Mouse (Mus musculus) myocyte (in vitro differentiated cells): ENCODE measurements at regions not wholly inside any gene's neighbourhood (a gene's known extent, or its start where the extent isn't known, plus 50 kb on each side); places are given as distances from the start of the nearest gene placed in this dataset.

Experiments used
- E2F4 ChIP-seq: IDR thresholded peaks from one replicate; pipeline ENCODE4 v1.6.1; 2011; ENCODE audit warnings: mild to moderate bottlenecking, control low read depth, moderate library complexity; ENCODE audit not compliant: insufficient read depth
- MAX ChIP-seq: IDR thresholded peaks from one replicate; pipeline ENCODE4 v1.6.1; 2011; ENCODE audit warnings: low read depth, mild to moderate bottlenecking, control low read depth
- MYOG ChIP-seq, 3 experiments: IDR thresholded peaks; one replicate each; pipeline ENCODE4 v1.6.1; 2011; ENCODE audit warnings: control low read depth in 2 of 3, low read depth in 2 of 3, mild to moderate bottlenecking in 2 of 3; ENCODE audit not compliant: insufficient read length in 2 of 3, control insufficient read depth in 1 of 3, insufficient read depth in 1 of 3
- POLR2A ChIP-seq: IDR thresholded peaks from one replicate; pipeline ENCODE4 v1.6.1; 2011; ENCODE audit warnings: low read depth, mild to moderate bottlenecking, control low read depth, moderate library complexity; ENCODE audit not compliant: insufficient read length
- REST ChIP-seq: IDR thresholded peaks from one replicate; pipeline ENCODE4 v1.6.1; 2011; ENCODE audit warnings: mild to moderate bottlenecking, control low read depth, moderate library complexity; ENCODE audit not compliant: insufficient read depth, insufficient read length

DNA sequence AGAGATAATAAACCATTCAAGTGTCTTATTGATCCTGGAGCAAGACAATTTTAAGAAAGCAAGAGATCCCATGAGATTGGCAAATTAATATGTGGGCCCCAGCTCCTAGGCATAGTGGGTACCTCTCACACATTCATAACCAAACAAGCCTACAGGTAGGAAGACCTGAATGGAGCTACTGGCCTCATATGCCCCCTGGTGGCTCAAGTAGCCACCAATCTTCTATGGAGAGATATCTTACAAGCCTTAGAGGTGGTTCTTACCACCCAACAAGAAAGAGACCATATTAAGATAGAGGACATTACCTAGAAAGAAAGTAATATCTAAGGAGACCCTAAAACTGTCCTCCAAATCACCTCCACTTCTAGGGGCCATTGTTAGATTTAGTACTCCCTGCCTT, 523.2 kb downstream of the Hace1 start:
- no peak for TF ChIP-seq POLR2A
- TF ChIP-seq MYOG (IDR thresholded peaks at IDR 0.05; ENCODE audit: control insufficient read depth in 1 of 3, insufficient read depth in 1 of 3, insufficient read length in 2 of 3, low read depth in 2 of 3) = no peak
- TF ChIP-seq MAX = no peak
- no peak for TF ChIP-seq E2F4
- no peak for TF ChIP-seq REST
